Mouse (Mus musculus) heart, adult 2 months (tissue): ENCODE data around the gene Mrps6.

Source experiments
- CTCF ChIP-seq: fragments of 200-600 bp; IDR thresholded peaks from 2 replicates; pipeline ENCODE4 v1.8.1; 2022; ENCODE audit warnings: antibody characterized with exemption, mild to moderate bottlenecking, moderate library complexity
- POLR2A ChIP-seq: fragments of 200-500 bp; IDR thresholded peaks from 2 replicates; pipeline ENCODE4 v1.6.1; 2011; ENCODE audit warnings: mild to moderate bottlenecking, low read depth, low read length, control low read depth; ENCODE audit not compliant: insufficient read depth

DNA sequence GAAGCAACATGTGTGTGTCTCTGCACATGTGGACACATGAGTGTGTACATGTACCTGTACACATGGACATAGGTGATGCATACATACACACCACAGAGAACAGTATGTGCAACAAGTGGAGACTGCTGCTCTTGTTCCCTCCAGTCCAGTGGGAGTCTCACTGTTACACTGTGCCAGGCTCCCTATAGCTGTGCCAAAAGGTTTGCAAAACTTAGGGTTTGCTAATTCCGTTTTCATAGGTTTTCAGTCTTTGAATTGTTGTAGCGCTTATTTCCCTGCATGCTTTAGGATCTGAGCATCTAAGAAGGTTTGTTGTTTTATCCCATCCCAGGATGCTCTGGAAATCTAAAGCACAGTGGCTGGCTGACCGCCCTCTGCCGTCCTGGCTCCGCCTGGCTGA, 33.8 kb downstream of the Mrps6 start:
- TF ChIP-seq CTCF: no peak
- TF ChIP-seq POLR2A: no peak
